Comparison of ENCODE assay signal across 9 mouse cellular contexts in genomic region chr7:24482208-24483020, GRCm38 (mm10). TPM values are rescaled to one million over a fixed set of nuclear protein-coding genes. Genes with fewer than 3 reads are reported as not detected.
DNase-seq lines count a peak whose midpoint lies in the region; ATAC-seq and TF ChIP-seq lines count a peak whose summit lies in the region.
"Had no signal": no experiment of that assay in that cellular context is flagged by ENCODE, and none has a peak within 500 bp of the region (broad histone marks: within the 10 kb centered on the region; RNA-seq: fewer than 3 reads in every experiment).

No protein-coding gene starts in this region.

- H3K9ac ChIP-seq in limb, embryonic 11.5 days (ENCODE audit: low read length) = peak overlapping the region; percentile 67
- peak overlapping the region; percentile 92 for H3K9ac ChIP-seq in neural tube, embryonic 14.5 days (replicated peaks; ENCODE audit: low read depth, low read length)

- peaks cover 3% of the 10 kb centered on the region; the same call in 1 of the 2 replicates for H3K9me3 ChIP-seq in forebrain, embryonic 10.5 days
- H3K9me3 ChIP-seq in limb, embryonic 11.5 days (ENCODE audit: control insufficient read depth, low read length) = no peaks in the 10 kb centered on the region; the same call in 1 of the 2 replicates
- H3K9me3 ChIP-seq in neural tube, embryonic 14.5 days (ENCODE audit: control insufficient read depth, low read length) = no peaks in the 10 kb centered on the region

- no peaks in the 10 kb centered on the region for H3K36me3 ChIP-seq in forebrain, embryonic 10.5 days (replicated peaks)
- H3K36me3 ChIP-seq in limb, embryonic 11.5 days (ENCODE audit: control insufficient read depth, insufficient read depth, low read length) = no peaks in the 10 kb centered on the region
- H3K36me3 ChIP-seq in neural tube, embryonic 14.5 days (ENCODE audit: control insufficient read depth, insufficient read depth, low read length) = no peaks in the 10 kb centered on the region

- TF ChIP-seq POLR2A in lung, adult 2 months (IDR thresholded peaks at IDR 0.05; ENCODE audit: borderline replicate concordance, extremely low read depth, low read depth, low read length) = no peak

- peaks cover 4% of the 10 kb centered on the region; the same call in 1 of the 2 replicates for H3K4me1 ChIP-seq in lung, adult 2 months (ENCODE audit: control insufficient read depth, insufficient read depth, low read length)
- H3K4me1 ChIP-seq in forebrain, embryonic 10.5 days = peaks cover 63% of the 10 kb centered on the region
- H3K4me1 ChIP-seq in limb, embryonic 11.5 days (ENCODE audit: control insufficient read depth, insufficient read depth, low read length) = peaks cover 5% of the 10 kb centered on the region
- H3K4me1 ChIP-seq in neural tube, embryonic 14.5 days (ENCODE audit: control insufficient read depth, insufficient read depth, low read length) = peaks cover 49% of the 10 kb centered on the region

- peak overlapping the region; percentile 92 for H3K27ac ChIP-seq in forebrain, embryonic 10.5 days
- H3K27ac ChIP-seq in limb, embryonic 11.5 days (replicated peaks; ENCODE audit: low read depth, low read length) = no peak overlapping the region
- H3K27ac ChIP-seq in neural tube, embryonic 14.5 days (ENCODE audit: low read depth, low read length) = peak overlapping the region; percentile 88

- H3K27me3 ChIP-seq in forebrain, embryonic 10.5 days (ENCODE audit: poor library complexity, severe bottlenecking) = peaks cover 81% of the 10 kb centered on the region
- peaks cover 5% of the 10 kb centered on the region; the same call in 1 of the 2 replicates for H3K27me3 ChIP-seq in limb, embryonic 11.5 days (ENCODE audit: control insufficient read depth, insufficient read depth, low read length)
- no peaks in the 10 kb centered on the region; the same call in 1 of the 2 replicates for H3K27me3 ChIP-seq in neural tube, embryonic 14.5 days (ENCODE audit: control insufficient read depth, insufficient read depth, low read length)

- DNase-seq in lung, adult 2 months = no peak
- no peak for DNase-seq in lung, postnatal 36 days
- no peak for DNase-seq in forebrain, embryonic 10.5 days (ENCODE audit: extremely low spot score, low spot score)
- DNase-seq in limb, embryonic 11.5 days (ENCODE audit: low spot score) = no peak
- DNase-seq in adrenal gland, adult 18-20 months (ENCODE audit: low spot score in 2 of 2) = no peak
- no peak for DNase-seq in adrenal gland, postnatal 4 days (ENCODE audit: low spot score in 2 of 2)
- no peak for DNase-seq in kidney, adult 11 months

- peak overlapping the region; percentile 27 for H3K4me3 ChIP-seq in lung, adult 2 months (replicated peaks; ENCODE audit: extremely low read depth, low read depth, low read length)
- H3K4me3 ChIP-seq in forebrain, embryonic 10.5 days = peak overlapping the region; percentile 81
- H3K4me3 ChIP-seq in limb, embryonic 11.5 days (ENCODE audit: low read depth, low read length) = peak overlapping the region; percentile 65
- peak overlapping the region; percentile 68 for H3K4me3 ChIP-seq in neural tube, embryonic 14.5 days (ENCODE audit: low read depth, low read length)

- 0 out of 2 replicates have a peak, but pooled peaks have one; percentile 20 for ATAC-seq in limb, embryonic 11.5 days (ENCODE audit: insufficient number of reproducible peaks, low FRiP score, low TSS enrichment, low read depth)
- ATAC-seq in neural tube, embryonic 14.5 days (ENCODE audit: low read depth) = peak; percentile 4

- no peak for TF ChIP-seq CTCF in lung, adult 2 months (IDR thresholded peaks at IDR 0.05; ENCODE audit: insufficient read depth, low read length)

- H3K4me2 ChIP-seq in limb, embryonic 11.5 days (ENCODE audit: low read depth, severe bottlenecking) = peak overlapping the region; percentile 91
- H3K4me2 ChIP-seq in neural tube, embryonic 14.5 days (ENCODE audit: low read depth, low read length) = peak overlapping the region; percentile 71

- WGBS in lung, adult 2 months = 4% methylated on average over 22 of the region's 38 CpGs
- WGBS in forebrain, embryonic 10.5 days = 4% methylated on average over 18 of the region's 38 CpGs
- WGBS in limb, embryonic 11.5 days = 3% methylated on average over 15 of the region's 38 CpGs
- WGBS in neural tube, embryonic 14.5 days = under 1% methylated on average over 14 of the region's 38 CpGs

RNA-seq across cellular contexts. Expression of gene Cadm4, which starts 0.6 kb away (rescaled TPM):
- 12.3 and 18.6 TPM in 2 replicates for polyA plus RNA-seq in lung, adult 2 months (2012; rRNA removed)
- 9.3 and 10.0 TPM in 2 replicates for polyA plus RNA-seq in forebrain, embryonic 10.5 days (2016; fragmentation: Nextera tagmentation; extraction: Ambion mirVana)
- polyA plus RNA-seq in limb, embryonic 11.5 days (2014; fragmentation: Nextera tagmentation; extraction: Ambion mirVana) = 1.9 and 2.2 TPM in 2 replicates
- polyA plus RNA-seq in neural tube, embryonic 14.5 days (2014; fragmentation: Nextera tagmentation; extraction: Ambion mirVana) = 15.9 and 22.6 TPM in 2 replicates
- total RNA-seq in adrenal gland, adult 18-20 months (2021) = 1 to 10 TPM; 3.5 TPM
- total RNA-seq in adrenal gland, postnatal 4 days (2021) = 10 to 100 TPM; 12.6 to 17.7 TPM

RNA-seq across cellular contexts. Expression of gene Plaur, which starts 20.1 kb away (rescaled TPM):
- polyA plus RNA-seq in lung, adult 2 months (2012; rRNA removed) = 65.6 and 88.8 TPM in 2 replicates
- 1.1 and 1.3 TPM in 2 replicates for polyA plus RNA-seq in forebrain, embryonic 10.5 days (2016; fragmentation: Nextera tagmentation; extraction: Ambion mirVana)
- polyA plus RNA-seq in limb, embryonic 11.5 days (2014; fragmentation: Nextera tagmentation; extraction: Ambion mirVana) = 2.1 and 2.3 TPM in 2 replicates
- 0.81 and 1.6 TPM in 2 replicates for polyA plus RNA-seq in neural tube, embryonic 14.5 days (2014; fragmentation: Nextera tagmentation; extraction: Ambion mirVana)
- total RNA-seq in adrenal gland, adult 18-20 months (2021) = 10 to 100 TPM in 1 of 2 experiments, 1 to 10 TPM in 1; 6.5 to 14.4 TPM
- 10 to 100 TPM; 11.9 to 13.1 TPM for total RNA-seq in adrenal gland, postnatal 4 days (2021)

RNA-seq across cellular contexts. Expression of gene Zfp428, which starts 24.4 kb away (rescaled TPM):
- 7.1 and 12.1 TPM in 2 replicates for polyA plus RNA-seq in lung, adult 2 months (2012; rRNA removed)
- 111 and 113 TPM in 2 replicates for polyA plus RNA-seq in forebrain, embryonic 10.5 days (2016; fragmentation: Nextera tagmentation; extraction: Ambion mirVana)
- 65.6 and 75.7 TPM in 2 replicates for polyA plus RNA-seq in limb, embryonic 11.5 days (2014; fragmentation: Nextera tagmentation; extraction: Ambion mirVana)
- 165 and 211 TPM in 2 replicates for polyA plus RNA-seq in neural tube, embryonic 14.5 days (2014; fragmentation: Nextera tagmentation; extraction: Ambion mirVana)
- 1 to 10 TPM; 4.6 to 5.0 TPM for total RNA-seq in adrenal gland, adult 18-20 months (2021)
- 10 to 100 TPM; 11.1 to 16.2 TPM for total RNA-seq in adrenal gland, postnatal 4 days (2021)

RNA-seq across cellular contexts. Expression of gene AC161166.1, which starts 29.8 kb away (rescaled TPM):
- not detected in 2 replicates for polyA plus RNA-seq in lung, adult 2 months (2012; rRNA removed)
- polyA plus RNA-seq in forebrain, embryonic 10.5 days (2016; fragmentation: Nextera tagmentation; extraction: Ambion mirVana) = 0.82 and 1.3 TPM in 2 replicates
- polyA plus RNA-seq in limb, embryonic 11.5 days (2014; fragmentation: Nextera tagmentation; extraction: Ambion mirVana) = 0.48 and 0.52 TPM in 2 replicates
- polyA plus RNA-seq in neural tube, embryonic 14.5 days (2014; fragmentation: Nextera tagmentation; extraction: Ambion mirVana) = 1.6 and 2.2 TPM in 2 replicates
- not detected for total RNA-seq in adrenal gland, adult 18-20 months (2021)
- total RNA-seq in adrenal gland, postnatal 4 days (2021) = not detected
- total RNA-seq: left cerebral cortex, adult 8-10 months had no signal

RNA-seq across cellular contexts. Expression of gene Irgc1, which starts 30.3 kb away (rescaled TPM):
- polyA plus RNA-seq in lung, adult 2 months (2012; rRNA removed) = 0.69 and 3.8 TPM in 2 replicates
- polyA plus RNA-seq in forebrain, embryonic 10.5 days (2016; fragmentation: Nextera tagmentation; extraction: Ambion mirVana) = not detected in 2 replicates
- polyA plus RNA-seq in limb, embryonic 11.5 days (2014; fragmentation: Nextera tagmentation; extraction: Ambion mirVana) = not detected in 2 replicates
- polyA plus RNA-seq in neural tube, embryonic 14.5 days (2014; fragmentation: Nextera tagmentation; extraction: Ambion mirVana) = not detected in 2 replicates
- not detected for total RNA-seq in adrenal gland, adult 18-20 months (2021)
- not detected for total RNA-seq in adrenal gland, postnatal 4 days (2021)

Comparison
In these comparisons a context has a peak if more than half of its experiments do, and no peak if none do; other contexts are left out.
1. H3K4me3 ChIP-seq: peak in every context shown above with its lines; median percentile 81 in forebrain, embryonic 10.5 days; 68 in neural tube, embryonic 14.5 days; 65 in limb, embryonic 11.5 days; 27 in lung, adult 2 months.
2. RNA of gene Plaur, which starts 20.1 kb away (polyA plus RNA-seq): 65.6 to 88.8 TPM in lung, adult 2 months; 2.1 to 2.3 TPM in limb, embryonic 11.5 days, 0.81 to 1.6 TPM in neural tube, embryonic 14.5 days and 1.1 to 1.3 TPM in forebrain, embryonic 10.5 days; every median in the first group is over 10 times any median in the second.